Mouse (Mus musculus): Measurements from ENCODE around the gene Timm17a. TPM values are rescaled to one million over a fixed set of nuclear protein-coding genes. Genes with fewer than 3 reads are reported as not detected.
A peak's percentile ranks its signal among the peaks of the same experiment; 100 is the strongest.

The Timm17a gene
- polyA plus RNA-seq (2015; fragmentation: Nextera tagmentation; extraction: Ambion mirVana), result 183 and 185 TPM in 2 replicates

- Histone ChIP-seq H3K27me3 (0 out of 2 replicates have a peak, but pooled peaks cover 2% of the 10 kb centered on the region), H3K9me3 (no peaks in the 10 kb centered on the region), H3K36me3 (peaks cover 23% of the 10 kb centered on the region), H3K4me3 (peak within 1 kb of the TSS; percentile 91), H3K4me1 (peaks cover 21% of the 10 kb centered on the region), H3K9ac (peak within 1 kb of the TSS; percentile 96), H3K4me2 (replicated peaks) (peak within 1 kb of the TSS; percentile 87), H3K27ac (peak within 1 kb of the TSS; percentile 79)
- WGBS, result under 1% methylated on average over 51 of the region's 51 CpGs
- ATAC-seq (ENCODE audit: low FRiP score, low read depth), result peak; percentile 99
These were observed at the start of gene Timm17a for GRCm38 (mm10) chr1:135313284-135314031. TSS of gene Timm17a (minus strand) at chr1:135313778.

GRCm38 (mm10) chr1:135362115-135362514 lies 48.5 kb upstream of the Timm17a start:
- H3K27ac ChIP-seq, result no peak overlapping the region
- no peaks in the 10 kb centered on the region for H3K27me3 ChIP-seq
- no peak overlapping the region for H3K4me3 ChIP-seq
- H3K36me3 ChIP-seq, result no peaks in the 10 kb centered on the region
- peaks cover 4% of the 10 kb centered on the region; the same call in 1 of the 2 replicates for H3K9me3 ChIP-seq
- H3K9ac ChIP-seq, result no peak overlapping the region
- H3K4me1 ChIP-seq, result no peaks in the 10 kb centered on the region
- ATAC-seq (ENCODE audit: low FRiP score, low read depth), result no peak
- no peak overlapping the region for H3K4me2 ChIP-seq (replicated peaks)

GRCm38 (mm10) chr1:135361491-135361890 lies 47.9 kb upstream of the Timm17a start:
- Histone ChIP-seq H3K27ac (no peak overlapping the region), H3K4me3 (no peak overlapping the region), H3K27me3 (no peaks in the 10 kb centered on the region), H3K36me3 (no peaks in the 10 kb centered on the region), H3K4me1 (no peaks in the 10 kb centered on the region), H3K9ac (no peak overlapping the region), H3K4me2 (replicated peaks) (no peak overlapping the region), H3K9me3 (peaks cover 4% of the 10 kb centered on the region; the same call in 1 of the 2 replicates)
- no peak for ATAC-seq (ENCODE audit: low FRiP score, low read depth)
- WGBS, result 78% methylated on average over 4 of the region's 4 CpGs

- peaks cover 4% of the 10 kb centered on the region; the same call in 1 of the 2 replicates for H3K9me3 ChIP-seq
- H3K4me3 ChIP-seq, result no peak overlapping the region
- H3K9ac ChIP-seq, result no peak overlapping the region
- H3K36me3 ChIP-seq, result no peaks in the 10 kb centered on the region
- H3K27ac ChIP-seq, result no peak overlapping the region
- ATAC-seq (ENCODE audit: low FRiP score, low read depth), result no peak
- WGBS, result 22% methylated on average over 2 of the region's 2 CpGs
- H3K27me3 ChIP-seq, result no peaks in the 10 kb centered on the region
- H3K4me1 ChIP-seq, result no peaks in the 10 kb centered on the region
- H3K4me2 ChIP-seq (replicated peaks), result no peak overlapping the region
These were observed 45.5 kb upstream of the Timm17a start for GRCm38 (mm10) chr1:135359071-135359470.

- Histone ChIP-seq H3K9me3 (no peaks in the 10 kb centered on the region), H3K9ac (no peak overlapping the region), H3K4me2 (replicated peaks) (no peak overlapping the region), H3K4me3 (no peak overlapping the region), H3K27ac (no peak overlapping the region), H3K4me1 (peaks cover 4% of the 10 kb centered on the region; the same call in 1 of the 2 replicates), H3K27me3 (no peaks in the 10 kb centered on the region), H3K36me3 (no peaks in the 10 kb centered on the region)
- WGBS, result 52% methylated on average over 3 of the region's 3 CpGs
- ATAC-seq (ENCODE audit: low FRiP score, low read depth), result no peak
These were observed 38.4 kb upstream of the Timm17a start for GRCm38 (mm10) chr1:135351953-135352352.

GRCm38 (mm10) chr1:135347498-135348169 lies 34.1 kb upstream of the Timm17a start:
- WGBS, result 55% methylated on average over 4 of the region's 4 CpGs
- no peak overlapping the region for H3K9ac ChIP-seq
- no peak overlapping the region for H3K4me2 ChIP-seq (replicated peaks)
- H3K36me3 ChIP-seq, result no peaks in the 10 kb centered on the region
- H3K4me3 ChIP-seq, result no peak overlapping the region
- ATAC-seq (ENCODE audit: low FRiP score, low read depth), result no peak
- H3K27me3 ChIP-seq, result no peaks in the 10 kb centered on the region
- H3K27ac ChIP-seq, result no peak overlapping the region
- peaks cover 4% of the 10 kb centered on the region; the same call in 1 of the 2 replicates for H3K4me1 ChIP-seq
- H3K9me3 ChIP-seq, result no peaks in the 10 kb centered on the region

GRCm38 (mm10) chr1:135346891-135347290 lies 33.3 kb upstream of the Timm17a start:
- Histone ChIP-seq H3K36me3 (no peaks in the 10 kb centered on the region), H3K27ac (no peak overlapping the region), H3K4me3 (no peak overlapping the region), H3K9me3 (no peaks in the 10 kb centered on the region), H3K9ac (no peak overlapping the region), H3K4me1 (peaks cover 4% of the 10 kb centered on the region; the same call in 1 of the 2 replicates), H3K4me2 (replicated peaks) (no peak overlapping the region), H3K27me3 (no peaks in the 10 kb centered on the region)
- ATAC-seq (ENCODE audit: low FRiP score, low read depth), result no peak
- WGBS, result 71% methylated on average over 3 of the region's 3 CpGs

GRCm38 (mm10) chr1:135344026-135344425 lies 30.4 kb upstream of the Timm17a start:
- no peak for ATAC-seq (ENCODE audit: low FRiP score, low read depth)
- 60% methylated on average over 4 of the region's 4 CpGs for WGBS

GRCm38 (mm10) chr1:135341947-135342346 lies 28.4 kb upstream of the Timm17a start:
- no peaks in the 10 kb centered on the region for H3K4me1 ChIP-seq
- H3K9me3 ChIP-seq, result no peaks in the 10 kb centered on the region
- 79% methylated on average over 8 of the region's 8 CpGs for WGBS
- no peak overlapping the region for H3K9ac ChIP-seq
- H3K4me2 ChIP-seq (replicated peaks), result no peak overlapping the region
- H3K4me3 ChIP-seq, result no peak overlapping the region
- H3K27ac ChIP-seq, result no peak overlapping the region
- no peaks in the 10 kb centered on the region for H3K36me3 ChIP-seq
- H3K27me3 ChIP-seq, result no peaks in the 10 kb centered on the region
- ATAC-seq (ENCODE audit: low FRiP score, low read depth), result no peak

More at GRCm38 (mm10) chr1:135344026-135344425, 30.4 kb upstream of the Timm17a start:
- Histone ChIP-seq H3K36me3 (no peaks in the 10 kb centered on the region), H3K27ac (no peak overlapping the region), H3K4me1 (peaks cover 4% of the 10 kb centered on the region; the same call in 1 of the 2 replicates), H3K9me3 (no peaks in the 10 kb centered on the region), H3K27me3 (no peaks in the 10 kb centered on the region), H3K4me3 (no peak overlapping the region), H3K9ac (no peak overlapping the region), H3K4me2 (replicated peaks) (no peak overlapping the region)

GRCm38 (mm10) chr1:135330578-135330977 lies 17.0 kb upstream of the Timm17a start:
- H3K36me3 ChIP-seq, result no peaks in the 10 kb centered on the region
- H3K4me2 ChIP-seq (replicated peaks), result no peak overlapping the region
- no peaks in the 10 kb centered on the region for H3K9me3 ChIP-seq
- H3K9ac ChIP-seq, result no peak overlapping the region
- WGBS, result 65% methylated on average over 6 of the region's 6 CpGs
- H3K27ac ChIP-seq, result no peak overlapping the region
- no peak for ATAC-seq (ENCODE audit: low FRiP score, low read depth)
- peaks cover 2% of the 10 kb centered on the region; the same call in 1 of the 2 replicates for H3K27me3 ChIP-seq
- H3K4me3 ChIP-seq, result no peak overlapping the region
- no peaks in the 10 kb centered on the region for H3K4me1 ChIP-seq

- Histone ChIP-seq H3K36me3 (no peaks in the 10 kb centered on the region), H3K9ac (no peak overlapping the region), H3K27me3 (peaks cover 2% of the 10 kb centered on the region; the same call in 1 of the 2 replicates), H3K9me3 (no peaks in the 10 kb centered on the region), H3K27ac (no peak overlapping the region), H3K4me2 (replicated peaks) (no peak overlapping the region), H3K4me1 (peaks cover 10% of the 10 kb centered on the region), H3K4me3 (no peak overlapping the region)
- ATAC-seq (ENCODE audit: low FRiP score, low read depth), result no peak
- whole genome bisulfite sequencing, result 47% methylated on average over 5 of the region's 5 CpGs
These were observed 14.8 kb upstream of the Timm17a start for GRCm38 (mm10) chr1:135328368-135328767.

- Histone ChIP-seq H3K9me3 (no peaks in the 10 kb centered on the region), H3K9ac (no peak overlapping the region), H3K4me1 (peaks cover 10% of the 10 kb centered on the region), H3K4me2 (replicated peaks) (no peak overlapping the region), H3K27me3 (no peaks in the 10 kb centered on the region), H3K27ac (no peak overlapping the region), H3K4me3 (no peak overlapping the region), H3K36me3 (no peaks in the 10 kb centered on the region)
- WGBS, result 83% methylated on average over 2 of the region's 2 CpGs
- ATAC-seq (ENCODE audit: low FRiP score, low read depth), result no peak
These were observed 12.4 kb upstream of the Timm17a start for GRCm38 (mm10) chr1:135325934-135326333.

All from limb, embryonic 13.5 days (tissue).